Mouse (Mus musculus): ENCODE data around the gene Rbm8a2.
"Not testable (repeated sequence)": the region's sequence is repeated elsewhere in the genome, so short reads cannot be mapped to it uniquely, and the experiment has no call there.

Rbm8a2 gene

GRCm38 (mm10) chr1:175979014-175979413 is at the start of gene Rbm8a2:
Gene Rbm8a2 (minus strand): TSS chr1:175979114.
- DNase-seq (ENCODE audit: low read depth in 2 of 2, low spot score in 2 of 2), result not testable (repeated sequence)

- no peak for DNase-seq (ENCODE audit: low read depth in 2 of 2, low spot score in 2 of 2)
Observed at GRCm38 (mm10) chr1:176028397-176028796, 49.5 kb upstream of the Rbm8a2 start.

GRCm38 (mm10) chr1:176024501-176024900 is 45.6 kb upstream of the Rbm8a2 start:
- no peak for DNase-seq (ENCODE audit: low read depth in 2 of 2, low spot score in 2 of 2)

GRCm38 (mm10) chr1:176018523-176018922 is 39.6 kb upstream of the Rbm8a2 start:
- DNase-seq (ENCODE audit: low read depth in 2 of 2, low spot score in 2 of 2), result no peak

GRCm38 (mm10) chr1:176016076-176016475 is 37.2 kb upstream of the Rbm8a2 start:
- no peak for DNase-seq (ENCODE audit: low read depth in 2 of 2, low spot score in 2 of 2)

- no peak for DNase-seq (ENCODE audit: low read depth in 2 of 2, low spot score in 2 of 2)
Observed at GRCm38 (mm10) chr1:176013497-176014268, 34.8 kb upstream of the Rbm8a2 start.

- DNase-seq (ENCODE audit: low read depth in 2 of 2, low spot score in 2 of 2), result no peak
Observed at GRCm38 (mm10) chr1:176011535-176011934, 32.6 kb upstream of the Rbm8a2 start.

- DNase-seq (ENCODE audit: low read depth in 2 of 2, low spot score in 2 of 2), result no peak
Observed at GRCm38 (mm10) chr1:176011072-176011471, 32.2 kb upstream of the Rbm8a2 start.

- DNase-seq (ENCODE audit: low read depth in 2 of 2, low spot score in 2 of 2), result no peak
Observed at GRCm38 (mm10) chr1:176008411-176008810, 29.5 kb upstream of the Rbm8a2 start.

- DNase-seq (ENCODE audit: low read depth in 2 of 2, low spot score in 2 of 2), result no peak
Observed at GRCm38 (mm10) chr1:176000599-176000998, 21.7 kb upstream of the Rbm8a2 start.

GRCm38 (mm10) chr1:175997076-175997651 is 18.2 kb upstream of the Rbm8a2 start:
- no peak for DNase-seq (ENCODE audit: low read depth in 2 of 2, low spot score in 2 of 2)

- DNase-seq (ENCODE audit: low read depth in 2 of 2, low spot score in 2 of 2), result no peak
Observed at GRCm38 (mm10) chr1:175988912-175989311, 10.0 kb upstream of the Rbm8a2 start.

GRCm38 (mm10) chr1:175988448-175988847 is 9.5 kb upstream of the Rbm8a2 start:
- no peak for DNase-seq (ENCODE audit: low read depth in 2 of 2, low spot score in 2 of 2)

- no peak for DNase-seq (ENCODE audit: low read depth in 2 of 2, low spot score in 2 of 2)
Observed at GRCm38 (mm10) chr1:175970710-175971109, 8.2 kb downstream of the Rbm8a2 start.

- no peak for DNase-seq (ENCODE audit: low read depth in 2 of 2, low spot score in 2 of 2)
Observed at GRCm38 (mm10) chr1:175967004-175967745, 11.7 kb downstream of the Rbm8a2 start.

GRCm38 (mm10) chr1:175961786-175962185 is 17.1 kb downstream of the Rbm8a2 start:
- no peak for DNase-seq (ENCODE audit: low read depth in 2 of 2, low spot score in 2 of 2)

GRCm38 (mm10) chr1:175950851-175951250 is 28.1 kb downstream of the Rbm8a2 start:
- DNase-seq (ENCODE audit: low read depth in 2 of 2, low spot score in 2 of 2), result no peak

- DNase-seq (ENCODE audit: low read depth in 2 of 2, low spot score in 2 of 2), result no peak
Observed at GRCm38 (mm10) chr1:175950421-175950820, 28.5 kb downstream of the Rbm8a2 start.

- DNase-seq (ENCODE audit: low read depth in 2 of 2, low spot score in 2 of 2), result no peak
Observed at GRCm38 (mm10) chr1:175946718-175947315, 32.1 kb downstream of the Rbm8a2 start.

- DNase-seq (ENCODE audit: low read depth in 2 of 2, low spot score in 2 of 2), result no peak
Observed at GRCm38 (mm10) chr1:175943168-175943567, 35.7 kb downstream of the Rbm8a2 start.

- no peak for DNase-seq (ENCODE audit: low read depth in 2 of 2, low spot score in 2 of 2)
Observed at GRCm38 (mm10) chr1:175938731-175939130, 40.2 kb downstream of the Rbm8a2 start.

Data from CD8-positive naive resting alpha-beta T cell, adult 2 months (primary cell).